Mouse (Mus musculus) spleen, postnatal 36 days (tissue): ENCODE measurements around the gene Depp1.

Experiments used
- DNase-seq, 2 experiments: peaks; one replicate each; pipeline ENCODE4 v3.0.0; 2022; ENCODE audit warnings: low spot score in 2 of 2, mixed read lengths in 1 of 2

Gene Depp1

DNA sequence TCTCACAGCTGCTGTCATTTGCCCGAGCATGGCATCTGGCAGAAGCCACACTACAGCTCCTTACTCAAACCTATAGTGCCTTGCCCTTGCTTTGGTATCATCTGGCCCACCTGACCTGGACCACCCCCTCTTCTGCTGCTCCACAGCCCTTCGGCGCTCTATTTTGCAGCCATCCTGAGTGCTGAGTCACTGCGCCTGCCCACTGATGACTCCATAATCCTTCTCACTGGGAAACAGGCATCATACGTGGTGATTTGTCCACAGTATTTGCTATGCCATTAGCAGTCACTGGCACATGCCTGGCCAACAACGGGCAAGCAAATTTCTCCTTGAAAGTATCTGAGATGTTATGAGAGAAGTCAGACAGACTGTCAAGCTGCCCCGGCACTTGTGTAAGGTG is 598 bp upstream of the Depp1 start:
- no peak for DNase-seq

DNA sequence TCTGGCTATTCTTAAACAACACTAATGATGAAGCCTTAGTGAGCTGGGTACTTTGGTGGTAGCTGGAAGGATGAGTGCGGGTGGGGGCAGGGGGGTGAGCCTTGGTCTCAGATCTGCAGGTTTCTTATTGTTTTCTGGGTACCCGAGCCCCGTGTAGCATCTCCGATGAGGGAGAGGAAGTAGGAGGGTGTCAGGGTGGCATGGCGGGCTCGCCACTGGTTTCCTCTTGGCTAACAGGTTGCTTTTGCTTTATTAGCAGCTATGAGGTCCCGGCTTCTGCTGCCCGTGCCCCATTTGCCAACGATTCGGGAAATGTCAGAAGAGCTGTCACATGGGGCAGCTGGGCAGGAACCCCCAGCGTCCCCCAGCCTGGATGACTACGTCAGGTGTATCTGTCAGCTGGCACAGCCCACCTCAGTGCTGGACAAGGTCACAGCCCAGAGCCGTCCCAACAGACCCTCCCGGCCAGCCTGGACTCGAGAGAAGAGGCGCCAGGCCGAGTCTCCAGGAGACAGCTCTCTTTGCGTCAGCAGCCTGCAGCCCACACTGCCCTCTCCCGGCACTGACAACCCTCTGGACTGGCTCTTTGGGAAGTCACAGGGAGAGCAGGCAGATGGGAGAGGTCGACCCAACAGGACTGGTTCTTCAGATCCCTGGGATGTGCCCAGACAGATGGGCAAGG is 1.2 kb downstream of the Depp1 start:
- DNase-seq: no peak

DNA sequence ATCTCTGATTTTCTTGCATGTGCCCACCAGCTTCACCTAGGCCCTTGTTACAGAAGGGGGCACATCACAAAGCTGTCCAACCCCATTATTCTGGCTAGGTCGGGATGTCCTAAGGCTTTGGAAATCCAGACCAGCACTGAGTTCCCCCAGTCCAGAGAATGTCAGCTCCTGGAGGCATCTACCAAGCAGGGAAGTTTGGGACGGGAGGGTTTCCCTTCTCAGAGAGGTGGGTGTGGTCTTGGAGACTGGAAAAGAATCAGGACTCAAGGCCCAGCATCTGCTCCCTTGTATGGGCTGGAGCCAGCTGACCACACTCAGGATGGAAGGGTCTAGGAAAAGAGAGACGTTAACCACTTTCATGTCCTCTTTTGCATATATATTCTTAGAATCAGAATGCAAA is 2.8 kb downstream of the Depp1 start:
- DNase-seq: no peak

DNA sequence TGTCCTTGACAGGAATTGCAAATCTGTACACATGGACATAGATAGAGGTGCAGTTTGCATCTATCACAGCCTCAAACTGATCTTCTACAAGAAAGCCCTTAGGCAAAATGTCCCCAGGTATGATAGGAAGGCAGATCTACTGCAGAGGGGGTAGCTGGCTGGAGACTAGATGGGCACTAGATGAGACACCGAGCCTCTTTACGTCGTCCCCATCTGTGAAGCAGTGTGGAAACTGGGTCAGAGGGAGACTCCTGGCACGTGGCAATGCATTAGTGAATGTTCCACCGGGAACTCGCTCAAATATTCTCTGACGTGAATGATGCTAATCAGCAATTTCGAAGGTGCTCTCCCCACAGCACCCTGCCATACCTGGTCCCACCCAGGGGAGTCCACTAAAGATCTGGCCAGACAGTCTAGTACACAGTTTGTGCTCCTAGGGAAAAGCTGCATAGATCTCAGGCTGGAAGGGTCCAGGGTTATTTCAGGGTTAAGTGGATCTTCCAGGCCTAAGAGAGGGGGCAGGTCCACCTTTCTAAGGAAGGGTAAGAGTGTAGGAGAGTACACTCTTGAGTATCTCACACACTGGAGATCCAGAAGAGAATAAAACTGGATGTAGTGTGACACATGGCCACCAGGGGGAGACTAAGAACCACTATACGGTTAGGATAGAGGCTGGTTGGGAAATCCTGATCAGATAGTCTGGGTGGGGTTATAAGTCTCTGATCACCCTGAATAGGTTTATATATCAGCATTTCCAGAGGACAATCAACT is 3.5 kb downstream of the Depp1 start:
- peak; percentile 28 to 46 for DNase-seq

DNA sequence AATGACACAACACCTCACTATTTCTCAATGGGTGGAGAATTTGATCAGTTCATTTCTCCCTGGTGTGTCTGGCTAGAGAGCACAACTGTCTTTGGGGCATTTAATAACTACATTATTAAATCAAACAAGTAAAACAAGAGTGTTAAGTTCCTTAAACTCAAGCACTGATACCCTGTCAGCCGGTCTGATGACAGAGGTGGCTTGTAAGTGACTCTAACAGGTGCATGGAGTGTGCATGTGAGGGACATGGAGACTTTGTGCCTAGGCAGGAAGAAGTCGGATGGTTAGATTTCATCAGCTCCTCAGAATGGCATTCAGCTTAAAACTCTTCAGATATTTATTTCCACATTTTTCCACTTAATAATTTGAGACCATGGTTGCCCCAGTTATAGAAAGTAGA is 13.0 kb downstream of the Depp1 start:
- DNase-seq: no peak

DNA sequence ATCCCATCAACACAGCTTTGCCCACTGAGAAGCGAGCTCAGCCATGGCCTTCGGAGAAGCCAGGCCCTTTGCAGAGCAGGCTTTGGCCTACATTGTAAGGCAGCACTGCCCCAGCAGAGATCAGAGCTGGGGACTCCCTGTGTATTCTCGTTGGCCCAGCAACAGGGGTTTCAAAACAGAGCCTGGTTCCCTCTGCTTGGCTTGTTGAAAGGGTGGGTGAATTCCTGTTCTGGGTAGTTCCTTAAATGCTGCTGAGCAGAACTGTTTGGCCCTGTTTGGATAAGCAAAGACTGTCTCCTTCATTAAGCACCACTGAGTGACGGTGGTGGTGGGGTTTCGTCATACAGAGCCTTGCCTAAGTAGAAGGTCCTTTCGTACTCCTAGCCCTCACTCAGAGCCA is 13.6 kb downstream of the Depp1 start:
- DNase-seq: peak; percentile 45

DNA sequence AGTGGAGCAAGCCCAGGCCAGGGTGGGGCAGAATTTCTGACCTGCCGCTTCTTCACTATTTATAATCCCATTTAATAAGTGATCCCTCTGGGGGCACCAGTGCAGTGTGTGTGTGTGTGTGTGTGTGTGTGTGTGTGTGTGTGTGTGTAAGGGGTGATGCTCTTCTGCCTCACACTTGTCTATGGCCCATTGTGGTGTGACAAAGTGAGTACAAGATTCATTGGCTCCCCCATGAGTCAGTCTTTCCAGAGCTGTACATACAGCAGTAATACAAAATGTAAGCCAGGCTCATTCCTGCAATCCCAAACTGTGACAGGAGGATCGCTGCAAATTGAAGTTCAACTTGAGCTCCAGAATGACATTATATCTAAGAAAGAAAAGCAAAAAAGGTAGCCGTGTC is 14.4 kb downstream of the Depp1 start:
- DNase-seq: no peak

DNA sequence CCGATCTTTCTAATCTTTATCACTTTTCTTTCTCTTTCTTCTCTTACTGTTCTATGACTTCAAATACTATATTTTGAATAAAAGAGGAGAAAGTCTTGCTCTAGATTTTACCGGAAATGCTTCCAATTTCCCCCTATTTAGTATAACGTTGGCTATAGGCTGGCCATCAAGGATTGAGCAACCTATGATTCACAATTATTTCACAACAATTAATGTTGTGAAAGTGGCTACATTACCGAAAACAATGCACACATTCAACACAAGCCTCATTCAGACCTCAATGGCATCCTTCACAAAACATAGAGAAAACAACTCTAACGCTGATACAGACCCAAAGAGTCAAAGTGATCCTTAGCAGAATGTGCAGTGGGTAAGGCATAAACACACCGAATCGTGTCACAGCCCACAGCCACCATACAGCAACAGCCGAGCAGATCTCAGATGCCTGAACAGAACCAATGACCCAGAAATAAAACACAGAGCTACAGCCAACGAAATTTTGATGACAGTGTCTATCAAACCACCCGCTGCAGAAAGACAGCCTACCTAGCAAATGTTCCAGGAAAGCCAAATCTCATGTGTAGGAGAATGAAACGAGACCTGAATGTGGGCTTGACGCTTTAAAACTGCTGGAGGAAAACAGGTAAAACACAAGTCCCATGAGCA is 15.8 kb downstream of the Depp1 start:
- no peak for DNase-seq

DNA sequence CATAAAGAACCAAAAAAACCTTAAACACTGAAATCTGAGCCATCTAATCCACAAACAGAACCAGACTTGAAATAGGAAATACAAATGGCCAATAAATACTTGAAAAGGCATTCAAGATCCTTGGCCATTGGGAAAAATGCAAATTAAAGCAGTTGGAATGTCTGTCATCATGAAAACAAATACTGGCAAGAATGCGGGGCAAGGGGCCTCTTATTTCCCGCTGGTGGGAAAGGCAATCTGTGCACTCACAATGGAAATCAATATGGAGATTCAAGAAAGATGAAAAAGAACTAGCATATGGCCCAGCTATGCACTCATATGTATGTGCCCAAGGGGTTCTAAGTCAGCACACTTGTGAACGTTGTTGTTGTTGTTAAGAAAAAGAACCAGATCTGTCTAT is 16.5 kb downstream of the Depp1 start:
- DNase-seq: no peak

DNA sequence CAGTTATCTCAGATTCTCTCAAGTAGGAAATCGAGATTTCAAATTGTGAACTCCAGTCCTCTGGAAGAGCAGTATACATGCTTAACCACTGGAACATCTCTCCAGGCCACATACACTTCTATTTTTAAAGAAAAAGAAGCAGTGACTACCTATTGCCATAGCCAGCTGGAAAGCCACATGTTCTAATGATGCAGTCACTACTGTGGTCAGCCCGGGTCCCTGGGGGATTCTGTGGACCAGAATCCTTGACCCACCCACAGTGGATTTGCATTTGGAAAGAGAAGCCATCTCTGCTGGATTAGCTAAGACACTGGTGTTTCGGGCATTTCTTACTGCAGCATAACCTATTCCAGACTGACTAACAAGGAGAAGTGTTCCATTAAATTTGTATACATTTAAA is 17.0 kb downstream of the Depp1 start:
- no peak for DNase-seq

DNA sequence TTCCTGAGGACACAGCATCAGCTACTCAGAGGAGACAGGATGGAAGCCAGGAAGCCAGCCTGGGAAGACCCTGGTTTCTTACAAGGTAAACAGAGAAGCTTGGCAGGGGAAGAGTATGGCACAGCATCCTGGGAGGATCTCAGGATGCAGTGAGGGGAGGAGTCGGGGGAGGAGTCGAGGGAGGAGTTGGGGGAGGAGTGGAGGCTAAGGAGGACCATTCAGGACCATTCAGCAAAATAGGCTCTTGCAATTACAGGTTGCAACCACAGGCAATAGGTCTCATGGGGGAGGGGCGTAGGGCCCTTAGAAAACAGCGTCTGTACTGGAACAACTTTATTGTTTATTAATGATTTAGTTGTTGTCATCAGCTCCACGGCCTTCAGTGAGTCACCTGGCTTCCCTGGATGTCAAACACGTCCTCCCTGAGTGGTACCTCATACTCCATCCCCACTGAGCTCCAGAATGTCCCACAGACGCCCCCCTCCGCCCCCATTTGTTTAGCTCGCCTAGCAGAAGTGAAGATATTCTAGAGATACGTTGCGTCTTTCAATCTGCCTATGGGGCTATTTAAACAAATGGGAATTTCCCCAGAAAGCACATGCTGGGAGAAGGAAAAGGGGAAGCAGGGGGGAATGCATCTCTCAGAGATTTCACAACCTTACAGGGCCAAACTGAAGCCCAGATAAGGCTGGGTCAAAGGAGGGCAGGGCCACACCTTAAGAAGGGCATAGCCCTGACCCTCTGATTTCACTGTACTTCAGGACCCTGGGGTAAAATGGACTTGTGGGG is 18.5 kb downstream of the Depp1 start:
- no peak for DNase-seq

DNA sequence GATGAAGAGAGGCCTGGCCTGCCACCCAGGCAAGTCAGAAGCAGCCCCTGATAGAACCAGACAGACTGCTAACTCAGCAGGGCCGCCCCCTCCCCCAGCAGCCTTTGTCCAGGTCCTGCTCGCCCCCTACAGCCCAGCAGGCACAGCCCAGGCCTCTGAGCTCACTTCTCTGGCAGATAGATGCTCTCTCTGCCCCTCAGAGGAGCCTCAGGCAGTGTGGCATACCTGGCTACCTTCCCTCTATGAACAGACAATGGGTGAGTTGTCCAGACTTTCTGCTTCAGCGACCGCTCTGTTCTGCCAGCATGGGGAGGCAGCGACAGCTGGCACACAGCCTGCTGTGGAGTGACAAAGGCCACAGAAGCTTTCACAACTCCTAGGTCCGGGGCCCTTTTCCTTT is 19.7 kb downstream of the Depp1 start:
- DNase-seq: no peak

DNA sequence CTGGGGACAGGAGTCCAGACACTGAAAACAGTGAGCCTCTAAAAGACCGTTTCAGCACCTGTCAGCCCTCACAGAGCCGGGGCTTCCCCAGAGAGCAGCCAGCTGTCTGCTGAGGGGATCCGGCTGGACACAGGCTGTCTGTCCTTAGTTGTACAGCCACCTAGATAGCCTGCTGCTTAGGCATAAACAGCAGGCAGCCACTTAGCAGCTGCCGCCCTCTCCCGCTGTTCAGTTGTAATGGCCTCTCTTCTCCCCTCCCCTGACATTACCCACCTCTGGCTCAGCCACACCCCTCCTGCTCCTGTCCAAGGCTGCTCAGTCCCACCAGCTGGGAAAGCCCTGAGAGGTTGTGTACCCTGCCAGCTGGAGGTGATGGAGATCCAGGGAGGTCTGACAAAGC is 20.6 kb downstream of the Depp1 start:
- DNase-seq: no peak

DNA sequence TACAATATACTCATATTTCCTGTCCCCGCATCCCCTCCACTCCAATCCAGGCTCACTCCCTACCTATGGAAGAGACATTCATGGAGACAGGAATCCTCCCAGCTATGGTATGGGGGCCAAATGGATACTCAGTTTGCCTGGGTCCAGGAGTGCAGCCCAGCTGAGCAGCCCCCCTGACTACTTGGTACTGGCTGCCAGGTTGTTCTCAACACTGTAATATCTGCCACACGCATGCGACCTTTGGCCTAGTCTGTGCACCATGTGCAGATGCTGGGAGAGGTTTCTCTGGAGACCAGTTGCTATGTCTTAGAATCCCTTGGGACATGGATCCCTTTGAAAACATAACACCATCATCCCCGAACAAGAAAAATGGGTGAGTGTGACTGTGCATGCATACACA is 21.4 kb downstream of the Depp1 start:
- no peak for DNase-seq

DNA sequence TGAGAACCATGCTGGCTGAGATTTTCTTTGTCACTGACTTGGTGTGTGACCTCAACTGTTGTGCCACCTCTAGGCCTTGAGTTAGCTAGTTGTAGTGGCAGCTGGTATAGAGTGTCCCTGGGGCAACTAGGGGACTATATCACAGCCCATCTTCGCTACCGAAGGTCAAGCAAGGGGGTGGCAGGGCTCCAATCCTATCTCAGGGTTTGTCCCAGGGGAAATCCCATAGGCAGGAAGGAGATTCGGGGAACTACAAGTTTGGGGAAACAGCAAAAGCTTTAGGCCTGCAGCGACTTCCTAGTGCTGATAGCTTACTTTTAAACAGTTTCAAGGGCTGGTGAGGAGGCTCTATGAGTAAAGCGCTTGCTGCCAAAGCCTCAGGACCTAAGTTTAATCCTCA is 21.9 kb downstream of the Depp1 start:
- DNase-seq: no peak

DNA sequence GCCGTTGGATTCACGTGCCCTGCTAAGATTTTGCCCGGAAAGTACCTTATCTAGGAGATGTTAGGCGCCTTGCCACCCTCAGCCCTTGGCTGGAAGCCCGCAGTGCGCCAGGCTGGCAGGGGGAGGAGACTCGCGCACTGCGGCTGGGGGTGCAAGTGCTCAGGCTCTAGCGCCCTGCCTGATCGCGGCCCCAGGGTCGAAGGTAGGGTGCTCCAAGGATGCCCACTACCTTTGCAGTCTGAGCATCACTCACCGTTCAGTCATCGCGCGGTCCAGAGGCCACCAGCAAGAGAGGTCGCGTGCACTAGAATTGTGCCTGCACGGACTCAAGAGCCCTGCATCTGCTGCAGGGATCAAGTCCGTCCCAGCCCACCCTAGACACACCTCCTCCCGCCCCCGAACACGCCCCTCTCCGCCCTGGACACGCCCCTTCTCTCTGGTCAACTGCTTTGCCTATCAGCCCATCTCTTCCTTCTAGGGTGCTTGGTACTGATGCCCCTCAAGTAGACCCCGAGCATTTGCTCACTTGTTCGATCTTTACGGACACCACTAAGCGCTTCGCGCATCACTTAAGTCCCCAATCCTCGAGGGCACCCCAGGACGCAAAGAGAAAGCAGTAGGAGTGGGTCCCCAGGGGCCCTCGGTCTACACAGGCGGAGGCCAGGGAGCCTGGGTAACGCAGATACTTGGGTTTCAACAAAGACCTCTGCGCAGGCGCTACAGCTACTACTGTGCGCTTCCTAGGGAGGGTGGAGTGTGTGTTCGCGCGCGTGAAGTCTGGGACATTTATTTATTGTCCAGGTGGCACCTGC is 23.3 kb downstream of the Depp1 start, which contains the start of gene Rassf4:
Gene Rassf4, minus strand, starts transcription at position 482 of the 812 bp plus-strand sequence.
- peak; percentile 91 for DNase-seq

DNA sequence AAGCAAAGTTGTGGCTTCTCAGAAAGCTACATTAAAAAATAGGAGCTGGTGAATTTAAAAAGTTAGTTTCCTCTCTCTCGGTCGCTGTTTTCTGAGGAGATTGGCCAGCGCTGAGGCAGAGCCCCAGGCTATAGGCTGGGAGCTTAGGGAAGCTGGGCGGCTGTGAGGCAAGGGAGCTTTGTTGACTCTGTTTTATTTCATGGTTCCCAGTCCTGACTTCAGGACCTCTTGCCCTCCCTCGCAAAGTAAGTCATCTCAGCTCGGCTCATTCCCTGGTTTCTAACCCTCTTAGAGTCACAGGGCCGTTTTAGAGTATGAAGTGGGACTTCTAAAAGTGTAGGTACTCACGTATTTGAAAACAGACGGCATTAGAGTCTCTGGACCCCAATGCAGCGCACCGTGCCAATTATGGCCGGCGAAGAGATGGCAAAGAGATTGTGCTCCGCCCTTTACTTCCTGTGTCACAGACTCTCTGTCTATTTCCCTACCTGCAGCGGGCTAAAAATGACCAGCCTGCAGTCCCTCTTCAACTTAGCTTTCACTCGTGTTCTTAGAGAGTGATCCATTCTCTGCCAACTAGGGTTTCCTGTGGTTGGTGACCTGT is 24.0 kb downstream of the Depp1 start:
- peak; percentile 51 to 54 for DNase-seq

DNA sequence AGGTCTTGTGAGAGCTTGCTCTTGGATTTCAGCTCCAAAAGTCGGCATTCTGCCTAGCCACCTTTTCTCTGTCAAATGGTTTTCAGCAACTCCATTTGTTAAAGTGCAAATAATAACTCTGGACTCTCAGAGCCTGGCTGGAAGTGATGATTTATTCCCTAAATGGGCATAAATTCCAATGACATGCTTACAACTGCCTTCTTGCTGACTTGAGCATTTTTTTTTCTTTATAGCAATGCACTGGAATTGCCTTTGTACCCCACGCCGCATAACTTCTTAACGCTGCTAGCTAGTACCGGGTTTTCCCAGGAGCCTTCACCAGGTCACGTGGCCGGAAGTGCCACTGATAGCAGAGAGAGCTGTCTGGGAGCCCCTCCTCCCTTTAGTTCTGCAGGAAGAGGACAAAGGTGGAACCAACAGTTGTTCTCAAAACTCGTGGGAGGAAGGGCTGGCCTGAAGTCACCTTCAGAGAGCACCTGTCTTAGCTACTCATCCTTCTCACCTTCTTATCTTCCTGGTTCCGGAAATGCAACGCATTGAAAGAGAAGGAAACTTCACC is 26.0 kb downstream of the Depp1 start:
- peak; percentile 47 to 48 for DNase-seq

DNA sequence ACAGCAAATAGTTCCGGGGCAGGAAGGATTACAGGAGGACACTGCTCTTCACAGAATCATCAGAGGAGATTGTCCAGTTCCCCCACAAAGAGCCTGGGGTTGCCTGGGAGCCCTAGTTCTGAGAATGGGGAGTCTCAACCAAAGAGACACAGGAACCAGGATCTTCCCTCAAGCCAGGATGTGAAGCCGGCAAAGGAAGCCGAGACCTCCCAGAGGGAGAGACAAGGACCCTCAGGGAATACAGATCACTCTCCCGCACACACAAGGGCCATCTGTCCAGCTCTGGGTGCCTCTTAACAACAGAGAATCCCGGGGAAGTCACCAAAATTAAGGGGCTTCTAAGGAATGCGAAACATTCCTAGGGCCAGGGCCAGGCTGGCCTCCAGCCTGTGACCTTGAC is 26.9 kb downstream of the Depp1 start:
- DNase-seq: no peak

DNA sequence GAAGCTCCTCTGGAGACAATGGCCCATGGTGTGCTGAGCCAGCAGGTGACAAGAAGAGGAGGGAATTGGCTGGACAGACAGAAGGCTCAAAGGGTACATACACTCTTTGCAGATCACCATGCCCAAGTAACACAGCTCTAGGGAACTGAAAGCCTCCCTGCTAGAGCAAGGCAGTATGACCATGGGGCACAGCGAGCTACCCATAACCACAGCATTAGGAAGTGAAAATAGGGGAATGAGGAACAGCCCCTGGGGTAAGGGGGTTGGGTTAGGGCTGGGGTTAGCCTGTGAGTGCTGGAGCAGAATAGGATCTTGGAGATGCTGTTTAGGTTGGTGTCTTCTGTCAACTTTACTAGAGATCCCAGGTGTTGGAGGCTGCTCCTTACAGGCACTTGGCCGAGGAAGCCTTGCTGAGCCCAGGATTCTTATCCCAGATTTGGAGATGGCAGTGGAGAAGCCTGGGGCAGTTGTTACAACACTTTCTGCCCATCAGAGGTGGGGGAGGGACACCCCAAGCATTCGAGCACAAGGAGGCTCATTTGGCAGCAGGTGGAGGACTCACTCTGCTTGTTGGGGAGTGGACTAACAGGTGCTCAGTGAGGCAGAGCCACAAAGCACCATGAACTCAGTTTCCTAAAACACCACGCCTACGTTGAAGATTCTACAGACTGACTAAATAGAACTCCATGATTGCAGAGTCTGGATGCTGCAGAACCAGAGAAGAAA is 29.3 kb downstream of the Depp1 start:
- peak; percentile 85 to 86 for DNase-seq
